Mouse (Mus musculus) bone marrow, adult 2 months (tissue): ENCODE results near the gene Nabp1. TPM values are rescaled to one million over a fixed set of nuclear protein-coding genes. Genes with fewer than 3 reads are reported as not detected.

ENCODE experiments used
- H3K27ac ChIP-seq: fragments of 200-500 bp; 2 replicates; pipeline ENCODE4 v1.5.1; 2012; ENCODE audit warnings: low read depth, mild to moderate bottlenecking, control low read depth, inconsistent platforms, low read length; ENCODE audit not compliant: control insufficient read depth, poor library complexity, insufficient read depth
- H3K4me1 ChIP-seq: fragments of 200-500 bp; 2 replicates; pipeline ENCODE4 v1.6.1; 2011; ENCODE audit warnings: low read length; ENCODE audit not compliant: control insufficient read depth, insufficient read depth
- H3K4me3 ChIP-seq: fragments of 200-500 bp; replicated peaks from 2 replicates; pipeline ENCODE3; 2011; ENCODE audit warnings: mild to moderate bottlenecking, low read depth, low read length, control low read depth; ENCODE audit not compliant: control insufficient read depth
- CTCF ChIP-seq: fragments of 200-500 bp; IDR thresholded peaks from 2 replicates; pipeline ENCODE4 v1.5.1; 2011; ENCODE audit warnings: low read length, control low read depth; ENCODE audit not compliant: control insufficient read depth, insufficient read depth
- POLR2A ChIP-seq: fragments of 200-500 bp; IDR thresholded peaks from 2 replicates; pipeline ENCODE4 v1.6.1; 2011; ENCODE audit warnings: low read depth, mild to moderate bottlenecking, control low read depth, low read length, borderline replicate concordance; ENCODE audit not compliant: control insufficient read depth
- WGBS: fragments of 180-500 bp; shearing (Covaris S2); methylation state at CpG from one replicate; pipeline ENCODE4 v1.1.7; 2018; 5-methylcytosine and 5-hydroxymethylcytosine counted together
- polyA plus RNA-seq: library from polyadenylated mRNA; stranded (reverse); fragments of >200 nt; gene quantifications from 2 replicates; pipeline ENCODE4 v1.2.4, GENCODE M21; 2011; ENCODE audit warnings: low replicate concordance; ENCODE audit not compliant: missing spikeins, insufficient read depth, insufficient read length

The Nabp1 gene
- polyA plus RNA-seq, 1 experiment, result 9.8 TPM

DNA sequence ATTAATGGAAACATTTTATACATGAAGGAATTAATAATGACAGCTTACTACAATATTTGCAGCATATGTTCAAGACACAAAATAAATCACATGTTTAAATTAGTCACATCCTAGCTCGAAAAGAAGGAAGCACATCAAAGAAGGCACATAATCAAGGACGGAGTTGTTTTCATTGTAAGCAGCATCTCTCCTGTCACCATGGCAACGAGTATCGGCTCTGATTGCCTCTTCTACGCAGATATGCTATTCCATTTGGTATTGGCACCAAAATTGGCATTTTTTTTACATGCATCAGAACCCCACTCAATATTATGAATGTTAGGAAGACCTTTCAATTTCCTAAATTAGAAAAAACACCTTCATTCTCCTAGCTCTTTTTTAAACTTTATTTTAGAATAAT lies 59.5 kb downstream of the Nabp1 start:
- no peak overlapping the region for H3K4me3 ChIP-seq
- no peak overlapping the region for H3K27ac ChIP-seq
- H3K4me1 ChIP-seq, result no peaks in the 10 kb centered on the region
- no peak for TF ChIP-seq CTCF
- TF ChIP-seq POLR2A, result no peak
- WGBS, result 72% methylated on average over 5 of the region's 5 CpGs

Other genes starting within 250 kb of the Nabp1 start
- gene Cavin2, start 189.3 kb downstream of the Nabp1 start, polyA plus RNA-seq, result 21.5 and 24.3 TPM in 2 replicates